Mouse (Mus musculus) stomach, postnatal 0 days (tissue): ENCODE results near the gene Nucks1. TPM values are rescaled to one million over a fixed set of nuclear protein-coding genes. Genes with fewer than 3 reads are reported as not detected.

Experiments used
- ATAC-seq: fragments of 200-750 bp; cut with Nextera tagmentation; 2 replicates; pipeline ENCODE4 v1.8.0; 2017; ENCODE audit not compliant: low FRiP score, low TSS enrichment
- DNase-seq: peaks from one replicate; pipeline ENCODE4 v3.0.0-alpha.2; 2016; ENCODE audit warnings: low spot score
- H3K27ac ChIP-seq: fragments of 300-500 bp; sonication (generic); replicated peaks from 2 replicates; pipeline ENCODE4 v1.5.1; 2014; ENCODE audit warnings: mild to moderate bottlenecking, control low read depth
- H3K27me3 ChIP-seq: fragments of 300-500 bp; sonication (generic); 2 replicates; pipeline ENCODE4 v1.6.1; 2014; ENCODE audit warnings: low read length; ENCODE audit not compliant: control insufficient read depth, insufficient read depth
- H3K36me3 ChIP-seq: fragments of 300-500 bp; sonication (generic); 2 replicates; pipeline ENCODE4 v1.6.1; 2014; ENCODE audit warnings: low read length, mixed read lengths; ENCODE audit not compliant: control insufficient read depth, insufficient read depth
- H3K4me1 ChIP-seq: fragments of 300-500 bp; sonication (generic); replicated peaks from 2 replicates; pipeline ENCODE4 v1.6.1; 2014; ENCODE audit warnings: antibody characterized with exemption; ENCODE audit not compliant: control insufficient read depth, insufficient read depth
- H3K4me2 ChIP-seq: fragments of 300-500 bp; sonication (generic); replicated peaks from 2 replicates; pipeline ENCODE4 v1.6.1; 2014; ENCODE audit warnings: low read depth, mild to moderate bottlenecking, control low read depth, moderate library complexity
- H3K4me3 ChIP-seq: fragments of 300-500 bp; sonication (generic); 2 replicates; pipeline ENCODE4 v1.5.1; 2014; ENCODE audit warnings: low read depth, low read length, control low read depth
- H3K9ac ChIP-seq: fragments of 300-500 bp; sonication (generic); 2 replicates; pipeline ENCODE4 v1.6.1; 2014; ENCODE audit warnings: mild to moderate bottlenecking, low read length, control low read depth, mixed read lengths
- H3K9me3 ChIP-seq: fragments of 300-500 bp; sonication (generic); 2 replicates; pipeline ENCODE4 v1.6.1; 2016; ENCODE audit warnings: low read length; ENCODE audit not compliant: control insufficient read depth
- CTCF ChIP-seq: IDR thresholded peaks from 2 replicates; pipeline ENCODE4 v1.5.1; 2016; ENCODE audit warnings: antibody characterized with exemption, low read depth, mild to moderate bottlenecking, moderate library complexity
- EP300 ChIP-seq: optimal IDR thresholded peaks from 2 replicates; pipeline ENCODE3; 2016; ENCODE audit warnings: antibody characterized with exemption
- WGBS: fragments of 180-500 bp; shearing (Covaris S2); extraction: QIAGEN DNeasy Blood & Tissue Kit; methylation state at CpG from one replicate; pipeline ENCODE4 v1.1.7; 2014; 5-methylcytosine and 5-hydroxymethylcytosine counted together
- polyA plus RNA-seq: library from polyadenylated mRNA; unstranded; fragments of >200 nt; fragmentation: Nextera tagmentation; extraction: Ambion mirVana; gene quantifications from 2 replicates; pipeline ENCODE4 v1.2.1, GENCODE M21; 2015

The Nucks1 gene
- polyA plus RNA-seq, 1 experiment from 2014 or later: 30.4 TPM

GRCm38 (mm10) chr1:131867946-131868290 is 42.4 kb upstream of the Nucks1 start:
- TF ChIP-seq CTCF: no peak
- TF ChIP-seq EP300: no peak
- peak; percentile 14 for ATAC-seq
- Histone ChIP-seq H3K9ac (peak overlapping the region; percentile 73), H3K9me3 (no peaks in the 10 kb centered on the region), H3K27ac (no peak overlapping the region), H3K4me3 (peak overlapping the region; percentile 74), H3K36me3 (no peaks in the 10 kb centered on the region), H3K27me3 (no peaks in the 10 kb centered on the region), H3K4me2 (peak overlapping the region; percentile 94), H3K4me1 (0 out of 2 replicates have a peak, but pooled peaks cover 3% of the 10 kb centered on the region)
- 16% methylated on average over 10 of the region's 10 CpGs for WGBS
- DNase-seq: peak; percentile 26

- Histone ChIP-seq H3K27me3 (no peaks in the 10 kb centered on the region), H3K9me3 (no peaks in the 10 kb centered on the region), H3K9ac (no peak overlapping the region), H3K36me3 (no peaks in the 10 kb centered on the region), H3K4me1 (0 out of 2 replicates have a peak, but pooled peaks cover 3% of the 10 kb centered on the region), H3K4me3 (no peak overlapping the region), H3K4me2 (no peak overlapping the region), H3K27ac (no peak overlapping the region)
- DNase-seq: no peak
- TF ChIP-seq CTCF: no peak
- no peak for TF ChIP-seq EP300
- no peak for ATAC-seq
- 77% methylated on average over 2 of the region's 2 CpGs for WGBS
Measured at GRCm38 (mm10) chr1:131869561-131869960, 40.8 kb upstream of the Nucks1 start.

DNA sequence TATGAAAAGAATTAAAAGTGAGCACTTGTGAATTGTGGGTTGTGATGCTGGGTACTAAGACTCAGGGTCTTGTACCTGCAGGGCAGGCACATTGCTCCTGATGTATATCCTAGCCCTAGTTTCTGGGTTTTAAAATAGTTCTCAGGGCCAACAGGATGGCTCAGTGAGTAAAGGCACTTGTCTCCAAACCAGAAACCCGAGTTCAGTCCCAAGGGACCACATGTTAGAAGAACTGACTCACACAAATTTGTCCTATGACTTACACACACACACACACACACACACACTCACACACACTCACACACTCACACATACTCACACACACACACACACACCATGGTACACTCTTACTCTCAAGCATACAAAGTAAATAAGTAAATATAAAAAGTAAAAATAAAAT is 37.5 kb upstream of the Nucks1 start:
- Histone ChIP-seq H3K27me3 (no peaks in the 10 kb centered on the region), H3K9ac (no peak overlapping the region), H3K36me3 (no peaks in the 10 kb centered on the region), H3K4me1 (0 out of 2 replicates have a peak, but pooled peaks cover 1% of the 10 kb centered on the region), H3K9me3 (no peaks in the 10 kb centered on the region), H3K4me3 (no peak overlapping the region), H3K4me2 (no peak overlapping the region), H3K27ac (no peak overlapping the region)
- TF ChIP-seq EP300 (no peak), CTCF (no peak)
- ATAC-seq: no peak
- 73% methylated on average over 1 of the region's 1 CpGs for WGBS
- no peak for DNase-seq

GRCm38 (mm10) chr1:131879816-131880215 is 30.5 kb upstream of the Nucks1 start:
- DNase-seq: no peak
- Histone ChIP-seq H3K9ac (no peak overlapping the region), H3K36me3 (no peaks in the 10 kb centered on the region), H3K27ac (no peak overlapping the region), H3K4me3 (no peak overlapping the region), H3K9me3 (no peaks in the 10 kb centered on the region), H3K27me3 (no peaks in the 10 kb centered on the region), H3K4me2 (no peak overlapping the region), H3K4me1 (no peaks in the 10 kb centered on the region)
- no peak for ATAC-seq
- no peak for TF ChIP-seq CTCF
- TF ChIP-seq EP300: no peak
- WGBS: 79% methylated on average over 2 of the region's 2 CpGs

- H3K27ac ChIP-seq: no peak overlapping the region
- H3K4me1 ChIP-seq: no peaks in the 10 kb centered on the region
- H3K9me3 ChIP-seq: no peaks in the 10 kb centered on the region
- no peak for TF ChIP-seq EP300
- peak; percentile 64 for TF ChIP-seq CTCF
- WGBS: 63% methylated on average over 2 of the region's 2 CpGs
- H3K9ac ChIP-seq: no peak overlapping the region
- no peaks in the 10 kb centered on the region for H3K36me3 ChIP-seq
- no peaks in the 10 kb centered on the region for H3K27me3 ChIP-seq
- no peak overlapping the region for H3K4me3 ChIP-seq
- DNase-seq (no peak), ATAC-seq (no peak)
- H3K4me2 ChIP-seq: no peak overlapping the region
Measured at GRCm38 (mm10) chr1:131882787-131883186, 27.5 kb upstream of the Nucks1 start.

GRCm38 (mm10) chr1:131886173-131886572 is 24.2 kb upstream of the Nucks1 start:
- H3K9me3 ChIP-seq: no peaks in the 10 kb centered on the region
- no peaks in the 10 kb centered on the region for H3K27me3 ChIP-seq
- 54% methylated on average over 2 of the region's 2 CpGs for WGBS
- ATAC-seq (no peak), DNase-seq (no peak)
- H3K27ac ChIP-seq: no peak overlapping the region
- no peaks in the 10 kb centered on the region for H3K36me3 ChIP-seq
- TF ChIP-seq CTCF: no peak
- TF ChIP-seq EP300: no peak
- no peak overlapping the region for H3K4me2 ChIP-seq
- no peak overlapping the region for H3K4me3 ChIP-seq
- no peaks in the 10 kb centered on the region for H3K4me1 ChIP-seq
- H3K9ac ChIP-seq: no peak overlapping the region
